Mouse (Mus musculus): Measurements from ENCODE around the gene Gm49776. TPM values are rescaled to one million over a fixed set of nuclear protein-coding genes. Genes with fewer than 3 reads are reported as not detected.

Gm49776 gene
- polyA plus RNA-seq, 1 experiment from 2014 or later: not detected

- H3K4me1 ChIP-seq: peaks cover 21% of the 10 kb centered on the region
- WGBS: 82% methylated on average over 4 of the region's 4 CpGs
- H3K27ac ChIP-seq: no peak within 1 kb of the TSS
Observed at GRCm38 (mm10) chr16:18217579-18217978, 40.5 kb downstream of the Gm49776 start, which contains the start of gene Ccdc188. Gene Ccdc188, plus strand, starts transcription at chr16:18217879.

GRCm38 (mm10) chr16:18214858-18215257 is 43.3 kb downstream of the Gm49776 start:
- H3K9me3 ChIP-seq: no peaks in the 10 kb centered on the region
- no peak for ATAC-seq (ENCODE audit: insufficient number of reproducible peaks, low FRiP score, low TSS enrichment, low read depth)
- H3K27ac ChIP-seq: no peak overlapping the region
- no peak overlapping the region for H3K9ac ChIP-seq
- H3K4me2 ChIP-seq: no peak overlapping the region
- no peak overlapping the region for H3K4me3 ChIP-seq
- WGBS: 74% methylated on average over 7 of the region's 7 CpGs
- H3K4me1 ChIP-seq: peaks cover 13% of the 10 kb centered on the region
- H3K27me3 ChIP-seq: 0 out of 2 replicates have a peak, but pooled peaks cover 6% of the 10 kb centered on the region
- H3K36me3 ChIP-seq: no peaks in the 10 kb centered on the region

More at GRCm38 (mm10) chr16:18217579-18217978, 40.5 kb downstream of the Gm49776 start, which contains the start of gene Ccdc188:
- H3K4me3 ChIP-seq: no peak within 1 kb of the TSS
- no peak for ATAC-seq (ENCODE audit: insufficient number of reproducible peaks, low FRiP score, low TSS enrichment, low read depth)
- H3K9ac ChIP-seq: no peak within 1 kb of the TSS
- no peak within 1 kb of the TSS for H3K4me2 ChIP-seq
- no peaks in the 10 kb centered on the region for H3K9me3 ChIP-seq
- H3K27me3 ChIP-seq: no peaks in the 10 kb centered on the region
- H3K36me3 ChIP-seq: peaks cover 16% of the 10 kb centered on the region

DNA sequence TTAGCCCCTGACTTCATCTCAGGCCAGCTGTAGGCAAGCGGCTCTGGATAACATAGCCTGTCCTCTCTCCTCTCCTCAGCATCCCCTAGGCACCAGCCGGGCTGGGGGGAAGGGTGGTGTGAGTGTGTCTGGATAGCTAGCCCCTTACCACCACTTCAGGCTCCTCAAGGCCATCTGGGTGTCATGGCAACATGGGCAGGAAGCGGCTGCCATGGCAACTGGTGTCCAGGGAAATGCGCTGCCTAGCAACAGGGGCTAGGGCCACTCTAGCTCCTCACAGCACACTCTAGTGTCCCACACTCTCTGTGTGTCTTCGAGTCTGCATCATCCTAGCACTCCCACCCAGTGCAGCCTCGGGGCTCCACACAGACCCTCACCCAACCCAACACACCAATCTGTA is 44.4 kb downstream of the Gm49776 start:
- 40% methylated on average over 6 of the region's 6 CpGs for WGBS
- Histone ChIP-seq H3K36me3 (no peaks in the 10 kb centered on the region), H3K9me3 (no peaks in the 10 kb centered on the region), H3K9ac (no peak overlapping the region), H3K4me1 (peaks cover 9% of the 10 kb centered on the region; the same call in 1 of the 2 replicates), H3K27me3 (0 out of 2 replicates have a peak, but pooled peaks cover 9% of the 10 kb centered on the region), H3K4me2 (no peak overlapping the region), H3K27ac (no peak overlapping the region), H3K4me3 (no peak overlapping the region)
- ATAC-seq (ENCODE audit: insufficient number of reproducible peaks, low FRiP score, low TSS enrichment, low read depth): no peak

DNA sequence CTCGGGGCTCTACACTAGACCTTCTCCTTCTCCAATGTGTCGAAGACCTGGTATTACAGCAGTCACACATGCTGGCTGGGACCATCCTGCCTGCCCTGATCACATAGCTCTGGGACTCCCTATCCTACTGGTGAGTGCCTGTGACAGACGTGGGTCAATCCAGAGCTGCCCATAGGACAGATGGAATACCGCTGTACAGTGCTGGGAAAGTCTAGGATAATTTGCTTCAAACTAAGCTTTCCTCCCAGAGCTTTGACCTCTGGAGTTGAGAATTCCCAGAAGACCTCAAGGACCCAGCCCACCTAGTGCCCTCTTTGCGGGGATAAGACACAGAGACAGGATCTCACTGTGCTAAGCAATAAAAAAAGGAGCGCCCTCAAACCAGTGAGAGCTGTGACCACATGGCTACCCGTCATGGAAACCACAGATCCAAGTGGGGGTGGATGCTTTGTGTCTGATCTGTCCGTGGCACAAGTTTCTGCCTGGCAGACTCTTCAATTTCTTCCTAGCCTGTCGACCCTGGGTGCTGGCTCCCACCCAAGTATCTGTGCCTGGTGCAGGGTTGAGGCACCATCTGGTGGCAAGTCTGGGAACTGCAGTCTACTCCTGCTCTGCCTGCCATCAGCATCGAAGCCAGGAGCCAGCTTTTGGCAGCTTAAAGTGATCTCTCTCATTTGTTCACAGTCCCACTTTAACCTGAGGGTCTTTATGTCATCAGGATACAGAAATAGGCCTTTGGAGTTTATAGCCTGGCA is 46.5 kb downstream of the Gm49776 start:
- no peaks in the 10 kb centered on the region for H3K9me3 ChIP-seq
- no peak overlapping the region for H3K4me3 ChIP-seq
- H3K4me1 ChIP-seq: peaks cover 9% of the 10 kb centered on the region; the same call in 1 of the 2 replicates
- ATAC-seq (ENCODE audit: insufficient number of reproducible peaks, low FRiP score, low TSS enrichment, low read depth): no peak
- H3K36me3 ChIP-seq: no peaks in the 10 kb centered on the region
- H3K4me2 ChIP-seq: no peak overlapping the region
- H3K27ac ChIP-seq: no peak overlapping the region
- 47% methylated on average over 10 of the region's 10 CpGs for WGBS
- H3K9ac ChIP-seq: no peak overlapping the region
- 0 out of 2 replicates have a peak, but pooled peaks cover 9% of the 10 kb centered on the region for H3K27me3 ChIP-seq

GRCm38 (mm10) chr16:18210701-18211416 is 47.3 kb downstream of the Gm49776 start:
- H3K36me3 ChIP-seq: no peaks in the 10 kb centered on the region
- H3K4me1 ChIP-seq: peaks cover 9% of the 10 kb centered on the region; the same call in 1 of the 2 replicates
- 0 out of 2 replicates have a peak, but pooled peaks cover 9% of the 10 kb centered on the region for H3K27me3 ChIP-seq
- no peak overlapping the region for H3K9ac ChIP-seq
- no peak overlapping the region for H3K27ac ChIP-seq
- ATAC-seq (ENCODE audit: insufficient number of reproducible peaks, low FRiP score, low TSS enrichment, low read depth): no peak
- H3K4me3 ChIP-seq: no peak overlapping the region
- H3K4me2 ChIP-seq: no peak overlapping the region
- 15% methylated on average over 8 of the region's 8 CpGs for WGBS
- no peaks in the 10 kb centered on the region for H3K9me3 ChIP-seq

DNA sequence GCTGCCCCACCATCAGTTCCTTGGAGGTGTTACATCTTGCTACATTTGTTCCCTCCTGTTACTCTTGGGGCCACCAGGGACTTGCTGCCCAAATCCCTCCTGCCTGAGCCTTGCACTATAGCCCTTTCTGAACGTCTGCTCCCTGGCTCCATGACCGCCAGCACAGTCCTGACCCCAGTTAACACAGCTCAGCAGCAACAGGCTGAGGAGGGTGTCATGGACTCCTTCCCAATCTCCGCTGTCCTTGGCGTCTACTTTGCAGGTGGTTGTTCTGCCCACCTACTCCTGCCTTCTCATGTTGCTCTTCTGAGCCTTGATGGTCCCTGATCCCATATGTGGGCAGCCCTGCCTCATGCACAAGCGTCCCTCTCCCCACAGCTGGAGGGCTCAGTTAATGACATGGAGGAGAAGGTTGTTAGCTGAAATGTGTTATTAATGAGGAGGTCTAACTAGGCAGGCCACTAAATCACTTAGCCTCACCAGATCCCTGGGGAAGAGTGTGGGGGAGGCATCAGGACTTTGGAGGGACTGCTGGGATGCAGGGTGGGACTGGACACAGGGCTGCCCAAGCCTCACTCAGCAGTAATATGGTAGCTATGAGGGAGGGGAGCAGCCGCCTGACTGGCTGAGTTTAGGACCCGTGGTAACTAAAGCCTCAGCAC is 54.6 kb downstream of the Gm49776 start:
- Histone ChIP-seq H3K4me2 (no peak overlapping the region), H3K9ac (no peak overlapping the region), H3K4me1 (peaks cover 13% of the 10 kb centered on the region), H3K36me3 (no peaks in the 10 kb centered on the region), H3K27ac (no peak overlapping the region), H3K27me3 (no peaks in the 10 kb centered on the region), H3K9me3 (no peaks in the 10 kb centered on the region), H3K4me3 (no peak overlapping the region)
- 20% methylated on average over 7 of the region's 7 CpGs for WGBS
- ATAC-seq (ENCODE audit: insufficient number of reproducible peaks, low FRiP score, low TSS enrichment, low read depth): no peak

- WGBS: 88% methylated on average over 1 of the region's 1 CpGs
- no peaks in the 10 kb centered on the region for H3K9me3 ChIP-seq
- no peak overlapping the region for H3K4me2 ChIP-seq
- no peaks in the 10 kb centered on the region for H3K36me3 ChIP-seq
- no peak overlapping the region for H3K27ac ChIP-seq
- H3K27me3 ChIP-seq: peaks cover 8% of the 10 kb centered on the region
- H3K4me3 ChIP-seq: no peak overlapping the region
- H3K9ac ChIP-seq: no peak overlapping the region
- ATAC-seq (ENCODE audit: insufficient number of reproducible peaks, low FRiP score, low TSS enrichment, low read depth): no peak
- peaks cover 18% of the 10 kb centered on the region for H3K4me1 ChIP-seq
Observed at GRCm38 (mm10) chr16:18202061-18202460, 56.1 kb downstream of the Gm49776 start.

DNA sequence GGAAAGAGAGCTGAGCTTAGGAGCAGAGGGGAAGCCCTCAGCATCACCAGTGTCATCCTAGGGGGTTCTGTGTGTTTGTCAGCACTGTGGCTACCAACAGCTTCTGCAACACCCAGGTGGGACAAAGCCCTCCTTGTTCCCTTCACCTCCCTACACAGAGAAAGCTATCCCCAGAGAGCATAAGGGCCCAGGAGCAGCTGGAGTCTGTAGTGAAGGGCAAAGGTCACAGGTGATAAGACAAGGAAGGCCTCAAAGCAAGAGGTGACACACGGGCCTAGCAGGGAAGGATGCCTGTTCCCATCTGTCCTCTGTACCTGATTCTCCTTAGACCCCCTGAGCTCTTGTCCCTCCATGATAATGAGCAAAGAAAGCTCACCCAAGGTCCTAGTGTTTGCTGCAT is 56.5 kb downstream of the Gm49776 start:
- peaks cover 18% of the 10 kb centered on the region for H3K4me1 ChIP-seq
- no peak overlapping the region for H3K9ac ChIP-seq
- no peak for ATAC-seq (ENCODE audit: insufficient number of reproducible peaks, low FRiP score, low TSS enrichment, low read depth)
- H3K9me3 ChIP-seq: no peaks in the 10 kb centered on the region
- no peaks in the 10 kb centered on the region for H3K36me3 ChIP-seq
- WGBS: 42% methylated on average over 1 of the region's 1 CpGs
- H3K27me3 ChIP-seq: peaks cover 8% of the 10 kb centered on the region
- H3K27ac ChIP-seq: no peak overlapping the region
- H3K4me3 ChIP-seq: no peak overlapping the region
- no peak overlapping the region for H3K4me2 ChIP-seq

DNA sequence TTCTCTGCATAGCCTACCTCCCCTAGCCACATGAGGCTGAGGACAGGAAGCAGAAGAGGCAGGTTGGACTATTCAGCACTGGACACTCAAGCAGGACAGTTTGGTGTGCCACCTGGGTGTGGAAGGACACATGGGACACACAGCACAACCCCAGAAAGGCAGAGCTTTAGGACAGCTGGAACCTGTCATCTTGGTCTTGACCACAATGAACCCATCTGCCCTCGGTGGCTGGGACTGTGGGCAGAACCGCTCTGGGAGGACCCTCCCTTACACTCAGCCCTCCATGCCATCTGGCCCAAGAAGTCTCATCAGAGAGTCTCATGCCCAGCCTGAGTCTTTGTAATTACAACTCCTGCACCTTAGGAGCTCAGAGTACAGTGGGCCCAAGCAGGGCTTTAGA is 58.1 kb downstream of the Gm49776 start:
- no peak overlapping the region for H3K4me3 ChIP-seq
- no peak for ATAC-seq (ENCODE audit: insufficient number of reproducible peaks, low FRiP score, low TSS enrichment, low read depth)
- WGBS: 85% methylated on average over 2 of the region's 2 CpGs
- peaks cover 14% of the 10 kb centered on the region for H3K27me3 ChIP-seq
- no peaks in the 10 kb centered on the region for H3K9me3 ChIP-seq
- no peak overlapping the region for H3K4me2 ChIP-seq
- H3K9ac ChIP-seq: no peak overlapping the region
- H3K36me3 ChIP-seq: no peaks in the 10 kb centered on the region
- peaks cover 23% of the 10 kb centered on the region for H3K4me1 ChIP-seq
- H3K27ac ChIP-seq: no peak overlapping the region

GRCm38 (mm10) chr16:18198365-18199098 is 59.6 kb downstream of the Gm49776 start:
- Histone ChIP-seq H3K9ac (no peak overlapping the region), H3K27me3 (peaks cover 14% of the 10 kb centered on the region), H3K4me1 (peaks cover 35% of the 10 kb centered on the region), H3K4me3 (no peak overlapping the region), H3K9me3 (no peaks in the 10 kb centered on the region), H3K27ac (no peak overlapping the region), H3K4me2 (no peak overlapping the region), H3K36me3 (no peaks in the 10 kb centered on the region)
- WGBS: 36% methylated on average over 10 of the region's 10 CpGs
- ATAC-seq (ENCODE audit: insufficient number of reproducible peaks, low FRiP score, low TSS enrichment, low read depth): no peak

GRCm38 (mm10) chr16:18197881-18198280 is 60.2 kb downstream of the Gm49776 start:
- Histone ChIP-seq H3K27ac (no peak overlapping the region), H3K4me2 (no peak overlapping the region), H3K4me3 (no peak overlapping the region), H3K27me3 (peaks cover 14% of the 10 kb centered on the region), H3K36me3 (no peaks in the 10 kb centered on the region), H3K9ac (no peak overlapping the region), H3K4me1 (peaks cover 32% of the 10 kb centered on the region), H3K9me3 (no peaks in the 10 kb centered on the region)
- 74% methylated on average over 6 of the region's 6 CpGs for WGBS
- no peak for ATAC-seq (ENCODE audit: insufficient number of reproducible peaks, low FRiP score, low TSS enrichment, low read depth)

All from limb, embryonic 15.5 days (tissue).